Mouse (Mus musculus): Measurements from ENCODE around the gene Olfr781.

DNA sequence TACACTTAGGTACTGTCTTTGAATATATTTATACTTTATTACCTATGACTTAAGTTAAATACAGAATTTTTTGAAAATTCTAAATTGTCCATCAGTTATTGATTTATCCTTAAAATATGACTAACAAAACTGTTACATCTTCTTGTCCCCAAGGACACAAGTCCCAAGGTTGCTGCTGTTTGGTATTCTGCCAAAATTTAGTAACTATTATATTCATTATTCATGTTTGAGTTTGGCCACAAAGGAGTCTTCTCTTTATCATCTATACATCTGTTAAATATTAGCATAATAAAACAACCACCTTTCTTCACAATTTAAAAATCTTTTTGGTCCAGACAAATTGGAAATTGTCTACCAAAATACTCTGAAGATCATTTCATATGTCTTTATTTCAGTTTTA lies at the start of gene Olfr781:
- TF ChIP-seq CTCF (conservative IDR thresholded peaks at IDR 0.05; ENCODE audit: low read length), result no peak
- no peak for TF ChIP-seq NANOG (IDR thresholded peaks at IDR 0.05; ENCODE audit: borderline replicate concordance, low read length)

All from E14TG2a.4 (cell line).